Mouse (Mus musculus): ENCODE data around the gene Gipc2.
A peak's percentile ranks its signal among the peaks of the same experiment; 100 is the strongest.
"Not testable (repeated sequence)": the region's sequence is repeated elsewhere in the genome, so short reads cannot be mapped to it uniquely, and the experiment has no call there.

The Gipc2 gene

DNA sequence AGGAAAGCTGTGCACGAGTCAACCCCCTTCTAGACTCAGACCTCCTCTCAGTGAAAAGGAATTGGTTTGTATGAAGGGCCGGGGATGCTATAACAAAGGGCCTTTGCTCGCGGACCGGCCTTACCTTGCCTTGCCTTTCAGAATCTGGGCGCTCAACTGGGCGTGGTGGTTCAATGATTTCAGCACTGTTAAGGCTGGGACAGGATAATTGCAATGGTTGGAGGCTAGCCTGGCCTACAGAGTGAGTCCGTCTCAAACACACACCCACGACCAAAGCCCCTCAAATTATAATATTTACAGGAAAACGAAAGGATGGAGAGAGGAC lies at the start of gene Gipc2:
Gene Gipc2 (minus strand): TSS at position 132 of the 325 bp plus-strand sequence.
- no peak for DNase-seq

DNA sequence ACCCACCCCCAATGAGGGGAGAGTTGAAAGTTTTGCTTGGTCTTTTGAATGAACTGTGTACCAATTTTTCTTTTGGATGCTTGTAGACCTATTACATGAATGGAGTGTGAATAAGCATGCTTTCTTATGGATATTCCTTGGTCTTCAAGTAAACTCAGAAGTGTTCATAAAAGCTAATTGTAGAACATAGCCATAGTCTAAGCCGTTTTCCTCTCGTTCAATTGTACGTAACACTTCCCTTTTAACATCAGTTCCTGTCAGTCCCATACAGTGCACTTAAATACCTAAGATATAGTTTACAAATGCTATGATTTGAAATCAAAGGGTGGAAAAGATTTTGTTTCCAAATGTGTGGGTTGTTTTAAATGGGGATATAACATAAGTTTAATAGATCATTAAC lies 47.4 kb upstream of the Gipc2 start:
- no peak for DNase-seq

DNA sequence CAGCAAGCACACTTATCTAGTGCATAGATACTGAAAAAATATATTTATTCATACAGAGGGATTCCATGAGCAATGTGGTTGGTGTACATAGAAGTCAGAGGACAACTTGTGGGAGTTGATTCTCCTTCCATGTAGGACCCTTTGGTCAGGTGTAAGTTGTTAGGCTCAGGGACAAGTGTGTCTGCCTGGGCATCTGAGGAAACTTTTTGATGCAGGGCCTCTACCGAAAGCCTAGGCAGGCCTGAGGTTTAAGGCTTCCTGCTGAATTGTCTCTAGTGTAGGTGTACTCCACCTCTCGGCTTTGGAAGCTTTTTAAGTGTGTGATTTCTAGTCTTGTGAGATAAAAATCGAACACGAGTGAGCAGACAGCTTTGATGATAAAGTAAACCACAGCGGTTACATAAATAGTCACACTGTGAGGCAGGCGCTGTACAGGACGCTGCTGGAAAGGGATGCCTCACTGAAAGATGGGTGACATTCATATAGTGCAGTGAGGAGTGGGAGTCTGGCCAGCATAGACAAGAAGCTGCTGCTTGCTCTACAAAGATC lies 45.8 kb upstream of the Gipc2 start:
- peak in 1 of 2 experiments; percentile 49 for DNase-seq

DNA sequence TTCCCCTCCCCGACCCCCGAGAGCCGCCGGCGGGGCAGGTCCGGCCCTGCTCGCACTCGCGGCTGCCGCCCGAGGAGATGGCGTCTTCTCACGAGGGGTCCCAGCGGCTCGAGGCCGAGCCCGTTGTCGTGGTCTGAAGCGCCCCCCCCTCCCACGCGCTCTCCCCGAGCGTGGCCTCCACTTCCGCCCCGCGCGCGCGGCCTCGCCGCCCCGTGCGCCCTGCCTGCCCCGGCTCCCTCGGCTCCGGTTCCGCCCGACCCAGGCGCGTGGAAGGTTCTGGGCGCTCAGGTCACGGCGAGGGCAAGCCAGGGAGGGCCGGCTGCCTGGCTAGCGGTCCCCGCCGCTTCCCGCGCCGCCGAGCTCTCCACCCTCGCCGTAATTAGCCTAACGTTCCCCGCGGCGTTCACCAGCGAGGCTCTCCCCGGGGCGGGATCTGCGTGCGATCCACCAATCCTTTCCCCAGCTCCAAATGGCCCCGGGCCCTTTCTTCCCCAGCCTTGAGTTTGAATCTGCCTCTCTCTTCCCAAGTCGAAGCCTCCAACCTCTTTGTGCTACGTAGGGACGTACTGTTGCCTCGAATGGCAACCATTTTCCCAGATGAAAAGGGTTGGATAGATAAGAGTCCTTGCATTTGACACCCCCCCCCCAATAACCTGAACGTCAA lies 44.8 kb upstream of the Gipc2 start:
- DNase-seq: peak; percentile 55 to 64

DNA sequence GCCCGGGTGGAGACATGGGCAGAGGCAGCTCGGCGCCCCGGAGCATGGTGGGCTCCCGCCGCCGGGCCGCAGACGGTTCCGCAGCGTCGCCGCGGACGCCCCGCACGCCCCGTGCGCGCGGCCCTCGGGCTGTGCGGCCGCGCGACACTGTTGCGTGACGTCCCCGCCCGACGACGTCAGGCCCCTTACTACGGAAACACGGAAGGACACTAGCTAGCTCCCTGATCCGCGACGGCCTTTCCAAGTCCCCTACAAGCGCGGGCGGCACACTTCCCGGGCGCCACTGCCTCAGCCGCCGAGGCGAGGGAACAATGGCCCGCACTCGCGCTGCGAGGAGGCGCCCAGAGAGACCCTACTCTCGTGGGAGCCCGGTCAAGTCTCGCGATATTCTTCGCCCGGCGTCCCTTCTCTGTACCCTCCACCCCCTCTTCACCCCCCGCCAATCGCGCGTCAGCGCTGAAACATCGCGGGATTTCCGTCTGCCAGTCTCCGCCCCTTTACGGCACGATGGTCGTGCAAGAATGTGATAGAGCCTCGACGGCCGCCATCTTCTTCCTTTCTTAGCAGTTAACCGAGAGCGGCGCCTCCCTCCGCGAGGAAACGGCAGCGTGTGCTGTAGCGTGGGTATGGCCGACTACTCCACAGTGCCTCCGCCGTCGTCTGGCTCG lies 44.1 kb upstream of the Gipc2 start, which contains the start of the genes Dnajb4 and Fubp1:
Gene Dnajb4 (minus strand): TSS at position 336 of the 668 bp plus-strand sequence.
Gene Fubp1 (plus strand): TSS at position 456 of the 668 bp plus-strand sequence.
- DNase-seq: peak; percentile 100

DNA sequence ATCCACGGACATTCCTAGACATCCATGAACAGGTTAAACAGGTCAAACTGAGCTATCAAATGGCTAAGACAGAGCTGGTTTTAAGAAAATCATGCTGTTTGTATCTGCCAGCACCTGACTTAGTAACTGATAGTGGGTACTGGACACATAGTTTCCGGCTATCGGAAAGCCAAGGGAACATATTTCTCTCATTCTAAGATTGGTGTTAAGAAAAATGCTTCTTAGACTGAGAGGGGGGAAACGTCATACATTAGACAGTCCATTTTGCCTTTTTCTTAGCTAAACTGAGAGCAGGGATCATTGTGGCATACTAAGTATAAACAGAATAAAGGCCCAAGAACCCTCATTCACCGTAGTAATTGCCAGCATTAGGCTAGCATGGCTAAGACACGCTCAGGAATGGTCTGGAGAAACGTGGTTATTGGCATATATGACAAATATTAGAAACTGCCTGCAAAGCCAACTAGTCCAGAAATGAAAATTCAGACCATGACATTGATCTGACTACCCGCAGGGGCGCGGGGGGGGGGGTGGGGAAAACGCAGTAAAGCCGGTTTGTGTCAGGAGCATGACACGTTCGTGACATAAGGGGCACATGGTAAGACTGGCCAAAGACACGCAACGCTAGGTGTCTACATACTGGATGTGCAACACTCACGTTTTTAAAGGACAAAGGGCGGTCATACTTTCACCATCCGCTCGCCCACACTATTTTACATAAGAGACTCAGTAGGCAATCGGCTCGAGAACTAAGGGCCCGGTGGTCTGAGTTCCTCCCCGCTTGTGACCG lies 43.3 kb upstream of the Gipc2 start:
- DNase-seq: peak in 1 of 2 experiments; percentile 46

DNA sequence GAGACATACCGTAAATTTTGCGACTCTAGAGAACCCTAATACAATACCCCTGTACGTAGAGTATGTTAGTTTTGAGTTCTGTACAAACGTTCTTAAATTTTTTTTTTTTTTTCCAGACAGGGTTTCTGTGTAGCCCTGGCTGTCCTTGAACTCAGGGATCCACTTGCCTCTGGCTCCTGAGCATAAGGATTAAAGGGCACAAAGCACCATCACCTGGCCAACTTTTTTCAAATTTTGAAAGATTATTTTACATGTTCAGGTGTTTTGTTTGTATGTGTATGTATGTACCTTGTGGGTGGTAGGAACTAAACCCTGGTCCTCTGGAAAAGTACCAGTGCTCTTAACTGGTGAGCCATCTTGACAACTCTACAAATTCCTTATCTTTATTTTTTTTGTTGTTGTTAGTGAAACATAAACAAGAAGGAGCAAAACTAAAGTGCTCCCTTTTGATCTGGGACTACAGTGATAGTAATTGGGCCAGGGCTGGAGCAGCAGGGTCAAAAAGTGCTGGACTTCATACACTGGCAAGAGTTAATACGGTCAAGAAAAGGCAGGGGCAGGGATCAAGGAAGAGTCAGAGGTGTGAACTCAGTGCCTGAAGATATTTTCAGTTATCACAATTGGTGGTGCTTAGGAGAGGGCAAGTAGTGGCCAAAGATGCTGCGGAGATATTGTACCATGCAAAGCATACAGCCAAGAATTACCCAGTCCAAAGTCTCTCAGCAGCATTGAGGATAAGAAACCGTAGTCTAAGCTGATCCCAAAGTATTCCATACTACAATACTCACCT lies 42.3 kb upstream of the Gipc2 start:
- no peak for DNase-seq

DNA sequence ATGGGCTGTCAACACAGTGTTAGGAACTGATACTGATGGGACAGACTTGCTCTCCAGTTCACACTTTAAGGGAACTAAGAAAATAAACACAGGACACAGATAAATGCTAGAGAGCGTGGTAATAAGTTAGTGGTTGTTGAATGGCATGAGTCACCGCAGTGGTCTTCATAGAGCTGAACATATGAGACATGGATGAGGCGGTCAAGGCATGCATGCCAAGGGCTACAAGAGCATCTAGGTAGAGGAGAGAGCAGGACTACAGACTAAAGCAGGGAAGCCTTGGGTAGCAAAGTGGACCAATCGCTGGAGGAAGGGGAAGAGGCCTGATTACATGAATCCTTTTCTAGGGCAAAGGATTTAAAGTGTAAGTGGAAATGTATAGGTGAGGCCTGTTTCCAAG lies 41.1 kb upstream of the Gipc2 start:
- DNase-seq: no peak

DNA sequence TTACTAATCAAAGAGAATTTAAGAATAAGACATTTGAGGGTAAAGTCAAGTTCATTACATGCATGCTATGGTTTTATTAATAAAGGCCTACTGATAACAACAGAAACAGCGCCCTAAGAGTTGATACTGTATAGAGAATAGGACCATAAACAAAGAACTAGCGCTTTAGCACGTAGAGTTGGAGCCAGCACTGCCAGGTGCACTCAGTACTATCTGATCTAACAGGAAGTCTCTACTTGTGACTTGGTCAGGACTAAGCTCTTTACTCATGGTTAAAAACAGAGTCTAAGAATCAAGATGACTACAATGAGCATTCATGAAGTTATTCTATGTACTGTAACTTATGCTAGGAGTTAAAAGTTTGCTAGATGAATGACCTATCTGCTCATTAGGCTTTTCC lies 38.5 kb upstream of the Gipc2 start:
- DNase-seq: peak in 1 of 2 experiments; percentile 44

DNA sequence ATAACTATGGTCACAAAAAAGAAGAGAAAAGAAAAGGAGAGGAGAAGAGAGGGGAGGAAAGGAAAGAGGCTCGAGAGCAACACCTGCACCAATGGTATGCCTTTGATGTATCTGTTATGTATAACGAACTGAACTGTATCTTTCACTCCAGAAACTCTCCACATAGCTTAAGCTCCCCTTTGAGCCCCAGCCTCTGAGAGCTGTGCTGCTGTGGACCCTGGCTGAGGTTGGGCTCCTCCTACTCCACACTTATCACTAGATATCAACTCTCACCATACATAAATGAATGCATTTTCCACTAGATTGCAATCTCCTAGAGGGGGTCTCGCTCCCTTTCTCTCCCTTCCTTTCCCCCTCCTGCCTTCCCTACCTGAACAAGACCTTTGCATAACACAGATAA lies 38.0 kb upstream of the Gipc2 start:
- peak; percentile 54 to 75 for DNase-seq

DNA sequence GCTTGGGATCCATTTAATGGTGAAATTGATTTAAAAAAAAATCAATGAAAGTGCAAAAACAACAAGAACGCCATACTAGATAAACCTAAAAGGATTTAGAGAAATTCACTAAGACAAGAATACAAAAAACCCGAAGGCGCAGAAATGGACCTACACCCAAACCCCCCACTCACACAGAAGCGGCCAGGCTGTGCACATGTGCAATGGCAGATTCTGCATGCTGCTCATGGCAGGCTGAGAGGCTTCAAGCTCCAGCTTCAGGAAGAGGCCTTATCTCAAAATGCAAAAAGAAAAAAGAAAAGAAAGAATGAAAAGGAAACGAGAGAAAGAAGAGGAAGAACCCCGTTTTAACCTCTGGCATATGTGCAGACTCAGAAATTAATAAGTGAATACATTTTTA lies 37.4 kb upstream of the Gipc2 start:
- peak; percentile 13 to 31 for DNase-seq

DNA sequence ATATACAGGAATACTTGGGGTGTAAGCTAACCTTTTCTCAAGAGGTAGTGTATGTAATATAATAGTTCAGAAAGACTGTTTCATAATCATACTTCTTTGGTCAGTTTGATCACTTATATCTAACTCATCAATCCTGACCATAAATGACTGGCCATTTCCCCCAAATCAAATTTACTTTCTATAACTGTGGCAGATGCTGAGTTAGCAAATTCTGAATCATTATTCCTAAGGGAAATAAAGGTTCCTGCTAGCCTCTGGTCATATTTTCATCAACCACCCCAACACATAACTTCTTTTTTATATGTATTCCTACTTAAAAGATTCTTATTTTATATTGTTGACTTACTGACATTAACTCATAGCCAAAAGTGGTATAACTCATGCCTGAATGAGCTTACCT lies 36.9 kb upstream of the Gipc2 start:
- DNase-seq: no peak

DNA sequence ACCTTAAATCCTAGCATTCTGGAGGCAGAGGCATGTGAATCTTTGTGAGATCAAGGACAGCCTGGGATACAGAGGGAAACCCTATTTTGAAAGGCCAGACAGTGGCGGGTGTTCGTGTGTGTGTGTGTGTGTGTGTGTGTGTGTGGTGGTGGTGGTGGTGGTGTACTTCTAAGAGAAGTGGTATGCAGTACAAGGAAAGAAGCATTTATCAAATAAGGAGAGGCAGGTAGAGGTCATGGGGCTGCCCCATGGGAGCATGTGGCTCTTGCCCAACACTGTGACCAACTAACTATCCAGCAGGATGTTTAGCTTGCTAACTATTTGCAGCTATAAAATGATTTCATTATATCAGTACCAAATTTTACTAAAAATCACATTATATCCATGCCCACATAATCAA lies 35.6 kb upstream of the Gipc2 start:
- no peak for DNase-seq

DNA sequence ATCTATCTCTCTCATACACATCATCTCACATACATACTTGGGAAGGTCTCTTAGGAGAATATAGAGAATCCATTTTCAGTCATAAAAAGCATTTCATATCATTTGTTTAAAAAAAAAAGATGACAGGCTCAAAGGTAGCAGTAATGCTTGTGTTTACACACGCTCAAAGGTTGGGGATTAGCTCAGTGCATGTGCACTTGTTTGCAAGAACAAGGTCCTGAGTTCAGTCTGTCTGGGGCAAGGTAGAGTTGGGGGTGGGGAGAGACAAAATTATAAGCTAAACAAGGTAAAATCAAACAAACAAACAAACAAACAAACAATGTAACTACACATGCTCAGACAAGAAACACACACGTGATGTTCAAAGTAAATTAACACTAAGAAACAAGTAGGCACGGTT lies 35.2 kb upstream of the Gipc2 start:
- no peak for DNase-seq

DNA sequence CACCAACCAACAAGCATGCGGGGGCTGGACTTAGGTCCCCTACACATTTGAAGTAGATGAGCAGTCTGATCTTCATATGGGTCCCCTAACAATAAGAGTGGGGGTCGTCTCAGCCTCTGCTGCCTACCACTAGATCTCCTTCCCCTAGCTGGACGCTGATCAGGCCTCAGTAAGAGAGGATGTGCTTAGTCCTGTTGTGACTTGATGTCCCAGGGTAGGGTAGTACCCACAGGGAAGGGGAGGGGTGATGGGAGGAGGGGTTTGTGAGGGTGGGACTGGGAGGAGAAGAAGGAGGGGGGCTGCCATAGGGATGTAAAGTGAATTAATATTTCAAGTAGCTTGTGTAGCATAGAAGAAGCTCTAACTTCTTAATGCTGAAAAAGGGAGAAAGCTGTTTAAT lies 33.1 kb upstream of the Gipc2 start:
- no peak for DNase-seq

DNA sequence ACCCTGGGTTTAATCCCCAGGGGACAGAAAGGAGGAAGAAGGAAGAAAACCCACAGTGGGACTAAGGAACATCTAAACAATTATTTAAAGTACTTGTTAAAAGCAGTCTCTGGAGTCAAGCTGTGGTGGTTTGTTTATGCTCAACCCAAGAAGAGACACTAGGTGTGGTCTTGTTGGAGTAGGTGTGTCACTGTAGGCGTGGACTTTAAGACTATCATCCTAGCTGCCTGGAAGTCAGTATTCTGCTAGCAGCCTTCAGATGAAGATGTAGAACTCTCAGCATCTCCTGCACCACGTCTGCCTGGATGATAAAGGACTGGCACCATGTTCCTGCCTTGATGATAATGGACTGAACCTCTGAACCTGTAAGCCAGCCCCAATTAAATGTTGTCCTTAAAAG lies 31.2 kb upstream of the Gipc2 start:
- DNase-seq: not testable (repeated sequence)

DNA sequence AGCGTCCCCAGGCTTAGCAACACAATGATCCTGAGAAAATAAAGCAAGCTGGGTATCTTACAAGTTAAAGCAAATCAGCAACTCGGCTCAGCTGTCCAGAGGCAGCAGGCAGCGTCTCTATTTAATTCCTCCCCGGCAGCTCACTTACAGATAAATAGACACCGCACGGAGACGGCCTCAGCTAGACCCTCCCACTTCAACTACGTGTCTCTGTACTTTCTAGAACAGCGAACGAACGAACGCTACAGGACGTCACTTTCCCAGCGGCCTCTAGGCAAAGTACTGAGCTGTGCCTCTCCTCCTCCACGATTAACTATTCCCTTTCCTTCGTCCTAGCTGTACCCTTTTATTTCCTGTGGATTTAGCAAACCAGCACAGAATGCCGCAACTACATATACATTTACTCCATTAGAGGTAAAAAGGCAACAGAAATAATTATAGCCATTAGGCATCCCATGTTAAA lies 27.6 kb upstream of the Gipc2 start:
- DNase-seq: peak; percentile 74 to 86

DNA sequence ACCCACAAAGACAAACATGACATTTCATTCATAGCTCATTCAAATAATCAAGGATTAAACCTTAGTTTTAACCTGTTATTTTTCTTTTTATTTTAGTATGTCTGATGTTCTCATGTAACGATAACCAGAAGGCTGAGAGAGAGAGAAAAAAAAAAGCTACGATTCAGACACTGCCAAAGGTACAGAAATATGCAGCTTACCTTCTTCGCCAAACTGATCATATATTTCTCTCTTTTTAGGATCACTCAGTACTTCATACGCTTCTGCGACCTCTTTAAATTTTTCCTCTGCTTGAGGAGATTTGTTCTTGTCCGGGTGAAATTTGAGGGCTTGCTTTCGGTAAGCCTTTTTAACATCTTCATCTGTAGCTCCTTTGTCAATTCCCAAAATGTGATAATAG lies 27.1 kb upstream of the Gipc2 start:
- no peak for DNase-seq

DNA sequence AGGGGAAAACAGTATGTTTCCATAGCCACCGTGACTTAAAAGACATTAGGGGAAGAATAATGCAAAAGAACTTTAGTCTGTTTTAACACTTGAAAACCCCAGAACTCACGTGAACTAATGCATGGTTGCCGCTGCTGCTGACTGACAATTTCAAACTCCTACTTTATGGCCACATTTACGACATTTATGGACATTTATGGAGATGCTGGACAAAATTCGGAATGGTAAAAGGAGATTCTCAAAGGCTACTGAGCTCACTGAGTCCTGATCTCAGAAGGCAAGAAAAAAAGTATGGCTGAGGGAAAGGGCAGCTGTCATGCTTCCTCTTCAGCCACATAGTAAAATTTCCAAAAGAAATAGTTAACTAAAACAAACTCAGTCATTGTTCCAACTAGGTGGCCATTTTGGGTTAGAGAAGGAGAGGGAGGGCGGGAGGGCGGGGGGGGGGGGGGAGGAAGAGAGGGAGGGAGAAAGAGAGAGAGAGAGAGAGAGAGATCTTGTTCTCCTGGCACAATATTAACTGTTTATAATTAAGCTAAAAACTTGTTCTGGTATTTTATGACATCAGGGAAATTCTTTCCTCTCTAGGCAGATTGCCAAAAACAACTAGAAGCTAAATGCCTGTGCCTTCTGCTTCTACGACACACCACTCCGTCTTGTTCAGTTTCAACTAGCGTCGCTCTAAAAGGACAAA lies 26.4 kb upstream of the Gipc2 start:
- no peak for DNase-seq

DNA sequence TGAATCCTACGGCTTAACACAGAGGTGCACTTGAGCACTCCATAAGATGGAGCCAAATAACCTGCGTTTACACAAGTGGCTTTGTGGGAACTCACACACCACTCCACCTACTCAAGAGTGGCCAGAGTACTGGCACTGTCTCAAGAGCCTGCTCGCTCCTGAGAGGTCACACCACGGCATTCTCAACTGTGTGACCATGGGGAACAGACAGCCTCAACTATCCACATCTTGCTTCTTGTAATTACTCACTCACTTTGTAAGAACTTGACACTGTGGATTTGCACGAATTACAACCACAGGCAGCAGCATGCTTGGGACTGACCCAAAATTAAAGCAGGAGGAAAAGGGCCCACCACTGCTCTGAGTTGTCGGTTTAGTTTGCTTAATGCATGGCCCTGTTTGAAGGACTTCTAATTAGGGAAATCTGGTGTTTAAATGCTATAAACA lies 25.8 kb upstream of the Gipc2 start:
- DNase-seq: no peak

DNA sequence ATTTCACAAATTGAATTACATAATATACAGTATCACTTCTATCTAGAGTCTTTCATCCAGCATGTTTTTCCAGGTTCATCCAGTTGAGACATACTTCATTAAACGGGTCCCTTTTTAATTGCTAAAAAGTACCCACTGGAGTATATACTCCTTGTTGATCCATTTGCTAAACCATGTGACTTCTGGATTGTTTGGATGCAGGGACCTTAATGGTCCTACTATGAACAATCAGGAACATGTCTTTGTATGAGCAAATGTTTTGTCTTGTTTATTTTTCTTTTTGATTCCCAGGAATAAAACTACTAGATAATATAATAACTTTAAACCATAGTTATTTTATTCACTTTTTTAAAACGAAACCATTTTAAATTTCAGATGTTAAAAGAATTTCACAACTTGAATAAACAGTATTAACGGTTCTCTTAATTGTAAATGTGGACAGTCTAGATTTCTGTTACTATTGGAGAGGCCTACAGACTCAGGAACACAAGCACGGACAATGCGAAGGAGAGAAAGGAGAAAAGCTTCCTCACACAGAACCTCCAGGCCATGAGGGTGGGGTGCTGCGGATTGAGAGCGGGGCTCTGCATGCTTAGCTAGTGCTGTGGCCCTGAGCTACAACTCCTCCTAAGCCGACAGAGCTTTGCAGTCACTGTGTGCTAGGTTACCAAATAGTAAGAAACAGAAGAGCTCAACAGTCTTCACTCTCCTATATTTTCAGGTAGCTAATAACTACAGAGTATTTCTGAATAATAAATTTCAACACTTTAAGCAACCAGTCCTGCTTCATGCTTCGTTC lies 24.8 kb upstream of the Gipc2 start:
- no peak for DNase-seq
